Mouse (Mus musculus) forebrain, embryonic 10.5 days (tissue): ENCODE results near the gene Adcy1. TPM values are rescaled to one million over a fixed set of nuclear protein-coding genes. Genes with fewer than 3 reads are reported as not detected.
A peak's percentile ranks its signal among the peaks of the same experiment; 100 is the strongest.

ENCODE experiments used
- DNase-seq: peaks from one replicate; pipeline ENCODE4 v3.0.0-alpha.2; 2017; ENCODE audit warnings: low spot score; ENCODE audit errors: extremely low spot score
- H3K27ac ChIP-seq: fragments of 300-500 bp; sonication (generic); 2 replicates; pipeline ENCODE4 v1.5.1; 2016; ENCODE audit warnings: mild to moderate bottlenecking
- H3K27me3 ChIP-seq: fragments of 300-500 bp; sonication (generic); 2 replicates; pipeline ENCODE4 v1.6.1; 2016; ENCODE audit warnings: mild to moderate bottlenecking; ENCODE audit not compliant: poor library complexity, severe bottlenecking
- H3K36me3 ChIP-seq: fragments of 300-500 bp; sonication (generic); replicated peaks from 2 replicates; pipeline ENCODE4 v1.6.1; 2016; ENCODE audit warnings: mild to moderate bottlenecking, moderate library complexity
- H3K4me1 ChIP-seq: fragments of 300-500 bp; sonication (generic); 2 replicates; pipeline ENCODE4 v1.6.1; 2016
- H3K4me3 ChIP-seq: fragments of 300-500 bp; sonication (generic); 2 replicates; pipeline ENCODE4 v1.5.1; 2016; ENCODE audit warnings: mild to moderate bottlenecking, moderate library complexity
- H3K9me3 ChIP-seq: fragments of 300-500 bp; sonication (generic); 2 replicates; pipeline ENCODE4 v1.6.1; 2016; ENCODE audit warnings: mild to moderate bottlenecking, moderate library complexity
- WGBS: fragments of 180-500 bp; shearing (Covaris S2); methylation state at CpG from one replicate; pipeline ENCODE4 v1.1.7; 2016; 5-methylcytosine and 5-hydroxymethylcytosine counted together
- polyA plus RNA-seq: library from polyadenylated mRNA; unstranded; fragments of >200 nt; fragmentation: Nextera tagmentation; extraction: Ambion mirVana; gene quantifications from 2 replicates; pipeline ENCODE4 v1.2.1, GENCODE M21; 2016

The Adcy1 gene
- polyA plus RNA-seq, 1 experiment from 2014 or later: 0.86 TPM

- Histone ChIP-seq H3K36me3 (no peaks in the 10 kb centered on the region), H3K4me1 (peaks cover 30% of the 10 kb centered on the region), H3K4me3 (no peak overlapping the region), H3K9me3 (no peaks in the 10 kb centered on the region; the same call in 1 of the 2 replicates), H3K27me3 (no peaks in the 10 kb centered on the region), H3K27ac (no peak overlapping the region)
- DNase-seq: no peak
- WGBS: 92% methylated on average over 2 of the region's 2 CpGs
Observed at GRCm38 (mm10) chr11:7179276-7179675, 116.0 kb downstream of the Adcy1 start.

- WGBS: 22% methylated on average over 8 of the region's 8 CpGs
- no peak overlapping the region for H3K4me3 ChIP-seq
- H3K27me3 ChIP-seq: peaks cover 5% of the 10 kb centered on the region; the same call in 1 of the 2 replicates
- 0 out of 2 replicates have a peak overlapping the region, but pooled peaks have one; percentile 48 for H3K27ac ChIP-seq
- peaks cover 55% of the 10 kb centered on the region for H3K4me1 ChIP-seq
- no peaks in the 10 kb centered on the region; the same call in 1 of the 2 replicates for H3K9me3 ChIP-seq
- no peaks in the 10 kb centered on the region for H3K36me3 ChIP-seq
- DNase-seq: peak; percentile 43
Observed at GRCm38 (mm10) chr11:7182409-7183042, 119.2 kb downstream of the Adcy1 start.

- no peaks in the 10 kb centered on the region for H3K36me3 ChIP-seq
- H3K9me3 ChIP-seq: no peaks in the 10 kb centered on the region; the same call in 1 of the 2 replicates
- no peak for DNase-seq
- 0 out of 2 replicates have a peak overlapping the region, but pooled peaks have one; percentile 13 for H3K27ac ChIP-seq
- WGBS: 28% methylated on average over 1 of the region's 1 CpGs
- peaks cover 5% of the 10 kb centered on the region; the same call in 1 of the 2 replicates for H3K27me3 ChIP-seq
- peaks cover 57% of the 10 kb centered on the region for H3K4me1 ChIP-seq
- H3K4me3 ChIP-seq: no peak overlapping the region
Observed at GRCm38 (mm10) chr11:7184420-7184819, 121.1 kb downstream of the Adcy1 start.

- Histone ChIP-seq H3K4me3 (no peak overlapping the region), H3K36me3 (no peaks in the 10 kb centered on the region), H3K27me3 (peaks cover 5% of the 10 kb centered on the region; the same call in 1 of the 2 replicates), H3K4me1 (peaks cover 45% of the 10 kb centered on the region), H3K9me3 (no peaks in the 10 kb centered on the region), H3K27ac (no peak overlapping the region)
- no peak for DNase-seq
- WGBS: 53% methylated on average over 8 of the region's 8 CpGs
Observed at GRCm38 (mm10) chr11:7187472-7187871, 124.2 kb downstream of the Adcy1 start.

- H3K27me3 ChIP-seq: peaks cover 5% of the 10 kb centered on the region; the same call in 1 of the 2 replicates
- H3K9me3 ChIP-seq: no peaks in the 10 kb centered on the region
- H3K36me3 ChIP-seq: no peaks in the 10 kb centered on the region
- H3K27ac ChIP-seq: no peak within 1 kb of the TSS
- no peak for DNase-seq
- 88% methylated on average over 13 of the region's 13 CpGs for WGBS
- H3K4me3 ChIP-seq: no peak within 1 kb of the TSS
- peaks cover 35% of the 10 kb centered on the region for H3K4me1 ChIP-seq
Observed at GRCm38 (mm10) chr11:7188469-7188868, 125.2 kb downstream of the Adcy1 start, which contains the start of gene Gm11985. Gene Gm11985 (minus strand): TSS chr11:7188569.

GRCm38 (mm10) chr11:7192710-7193109 is 129.4 kb downstream of the Adcy1 start:
- WGBS: 81% methylated on average over 6 of the region's 6 CpGs
- H3K4me3 ChIP-seq: no peak overlapping the region
- H3K27me3 ChIP-seq: no peaks in the 10 kb centered on the region; the same call in 1 of the 2 replicates
- H3K27ac ChIP-seq: no peak overlapping the region
- no peaks in the 10 kb centered on the region for H3K36me3 ChIP-seq
- H3K9me3 ChIP-seq: no peaks in the 10 kb centered on the region
- DNase-seq: no peak
- peaks cover 19% of the 10 kb centered on the region for H3K4me1 ChIP-seq

GRCm38 (mm10) chr11:7193134-7193533 is 129.8 kb downstream of the Adcy1 start:
- Histone ChIP-seq H3K4me3 (no peak overlapping the region), H3K27ac (no peak overlapping the region), H3K4me1 (peaks cover 23% of the 10 kb centered on the region), H3K9me3 (no peaks in the 10 kb centered on the region), H3K36me3 (no peaks in the 10 kb centered on the region), H3K27me3 (no peaks in the 10 kb centered on the region; the same call in 1 of the 2 replicates)
- DNase-seq: no peak
- WGBS: 85% methylated on average over 9 of the region's 9 CpGs

GRCm38 (mm10) chr11:7194432-7195311 is 131.4 kb downstream of the Adcy1 start:
- H3K36me3 ChIP-seq: no peaks in the 10 kb centered on the region
- H3K27ac ChIP-seq: no peak overlapping the region
- H3K9me3 ChIP-seq: no peaks in the 10 kb centered on the region
- H3K4me1 ChIP-seq: peaks cover 32% of the 10 kb centered on the region
- H3K4me3 ChIP-seq: no peak overlapping the region
- H3K27me3 ChIP-seq: no peaks in the 10 kb centered on the region; the same call in 1 of the 2 replicates
- no peak for DNase-seq
- WGBS: 92% methylated on average over 10 of the region's 10 CpGs

GRCm38 (mm10) chr11:7195312-7195685 is 132.0 kb downstream of the Adcy1 start:
- Histone ChIP-seq H3K27ac (no peak overlapping the region), H3K9me3 (no peaks in the 10 kb centered on the region), H3K36me3 (no peaks in the 10 kb centered on the region), H3K27me3 (no peaks in the 10 kb centered on the region; the same call in 1 of the 2 replicates), H3K4me3 (no peak overlapping the region), H3K4me1 (peaks cover 32% of the 10 kb centered on the region)
- WGBS: 92% methylated on average over 4 of the region's 4 CpGs
- DNase-seq: no peak

GRCm38 (mm10) chr11:7197491-7197941 is 134.2 kb downstream of the Adcy1 start, which contains the start of gene Igfbp1:
Gene Igfbp1 (plus strand): TSS chr11:7197782.
- DNase-seq: peak; percentile 43
- Histone ChIP-seq H3K4me1 (peaks cover 32% of the 10 kb centered on the region), H3K27ac (peak within 1 kb of the TSS; percentile 80), H3K36me3 (no peaks in the 10 kb centered on the region), H3K4me3 (no peak within 1 kb of the TSS), H3K9me3 (no peaks in the 10 kb centered on the region), H3K27me3 (no peaks in the 10 kb centered on the region; the same call in 1 of the 2 replicates)
- 42% methylated on average over 12 of the region's 12 CpGs for WGBS

GRCm38 (mm10) chr11:7198006-7198405 is 134.7 kb downstream of the Adcy1 start:
- no peaks in the 10 kb centered on the region for H3K36me3 ChIP-seq
- no peaks in the 10 kb centered on the region for H3K9me3 ChIP-seq
- peaks cover 32% of the 10 kb centered on the region for H3K4me1 ChIP-seq
- no peak for DNase-seq
- peak overlapping the region; percentile 80 for H3K27ac ChIP-seq
- WGBS: 92% methylated on average over 19 of the region's 19 CpGs
- no peak overlapping the region for H3K4me3 ChIP-seq
- no peaks in the 10 kb centered on the region; the same call in 1 of the 2 replicates for H3K27me3 ChIP-seq

GRCm38 (mm10) chr11:7198481-7199256 is 135.4 kb downstream of the Adcy1 start:
- no peaks in the 10 kb centered on the region for H3K9me3 ChIP-seq
- 85% methylated on average over 10 of the region's 10 CpGs for WGBS
- H3K4me3 ChIP-seq: no peak overlapping the region
- no peaks in the 10 kb centered on the region; the same call in 1 of the 2 replicates for H3K27me3 ChIP-seq
- H3K36me3 ChIP-seq: no peaks in the 10 kb centered on the region
- DNase-seq: no peak
- peak overlapping the region; percentile 80 for H3K27ac ChIP-seq
- H3K4me1 ChIP-seq: peaks cover 32% of the 10 kb centered on the region
